8 mouse cellular contexts compared by ENCODE assay signal in genomic region chr13:51777738-51778274, GRCm38 (mm10). TPM values are rescaled to one million over a fixed set of nuclear protein-coding genes. Genes with fewer than 3 reads are reported as not detected.
A peak's percentile ranks its signal among the peaks of the same experiment; 100 is the strongest.
DNase-seq lines count a peak whose midpoint lies in the region; ATAC-seq and TF ChIP-seq lines count a peak whose summit lies in the region.

No protein-coding gene starts in this region.

- no peaks in the 10 kb centered on the region for H3K36me3 ChIP-seq in forebrain, embryonic 16.5 days (ENCODE audit: control insufficient read depth, insufficient read depth)
- no peaks in the 10 kb centered on the region for H3K36me3 ChIP-seq in hindbrain, postnatal 0 days (ENCODE audit: insufficient read depth, low read length)
- H3K36me3 ChIP-seq in stomach, postnatal 0 days (ENCODE audit: control insufficient read depth, insufficient read depth, low read length) = no peaks in the 10 kb centered on the region

- no peaks in the 10 kb centered on the region for H3K9me3 ChIP-seq in forebrain, embryonic 16.5 days (ENCODE audit: control insufficient read depth, low read length)
- no peaks in the 10 kb centered on the region for H3K9me3 ChIP-seq in hindbrain, postnatal 0 days (ENCODE audit: low read length)
- H3K9me3 ChIP-seq in stomach, postnatal 0 days (ENCODE audit: control insufficient read depth, low read length) = no peaks in the 10 kb centered on the region

- 41% methylated on average over 6 of the region's 6 CpGs for WGBS in forebrain, embryonic 16.5 days
- WGBS in hindbrain, postnatal 0 days = 34% methylated on average over 6 of the region's 6 CpGs
- WGBS in stomach, postnatal 0 days = 70% methylated on average over 6 of the region's 6 CpGs

- ATAC-seq in forebrain, embryonic 16.5 days = peak; percentile 10
- ATAC-seq in hindbrain, postnatal 0 days = peak; percentile 48; the same call in 1 of the 2 replicates
- no peak for ATAC-seq in stomach, postnatal 0 days (ENCODE audit: low FRiP score, low TSS enrichment)

- no peak for TF ChIP-seq EP300 in stomach, postnatal 0 days (optimal IDR thresholded peaks at IDR 0.05)

- H3K4me2 ChIP-seq in forebrain, embryonic 16.5 days (ENCODE audit: low read length) = peak overlapping the region; percentile 25; the same call in 1 of the 2 replicates
- 0 out of 2 replicates have a peak overlapping the region, but pooled peaks have one; percentile 25 for H3K4me2 ChIP-seq in hindbrain, postnatal 0 days (ENCODE audit: low read depth, low read length)
- no peak overlapping the region for H3K4me2 ChIP-seq in stomach, postnatal 0 days (replicated peaks; ENCODE audit: low read depth)

- peaks cover 37% of the 10 kb centered on the region for H3K4me1 ChIP-seq in forebrain, embryonic 16.5 days (replicated peaks; ENCODE audit: control insufficient read depth, insufficient read depth, low read length)
- H3K4me1 ChIP-seq in hindbrain, postnatal 0 days (ENCODE audit: insufficient read depth, low read length) = peaks cover 17% of the 10 kb centered on the region
- no peaks in the 10 kb centered on the region for H3K4me1 ChIP-seq in stomach, postnatal 0 days (replicated peaks; ENCODE audit: control insufficient read depth, insufficient read depth)

- no peak for TF ChIP-seq CTCF in hindbrain, postnatal 0 days (IDR thresholded peaks at IDR 0.05; ENCODE audit: low read depth)
- no peak for TF ChIP-seq CTCF in stomach, postnatal 0 days (IDR thresholded peaks at IDR 0.05; ENCODE audit: low read depth)

- H3K9ac ChIP-seq in forebrain, embryonic 16.5 days (replicated peaks; ENCODE audit: low read depth, low read length) = peak overlapping the region; percentile 12
- no peak overlapping the region for H3K9ac ChIP-seq in hindbrain, postnatal 0 days (replicated peaks; ENCODE audit: low read length)
- H3K9ac ChIP-seq in stomach, postnatal 0 days (ENCODE audit: low read length) = no peak overlapping the region

- H3K27ac ChIP-seq in forebrain, embryonic 16.5 days (ENCODE audit: low read length) = peak overlapping the region; percentile 82
- peak overlapping the region; percentile 71 for H3K27ac ChIP-seq in hindbrain, postnatal 0 days
- peak overlapping the region; percentile 40 for H3K27ac ChIP-seq in stomach, postnatal 0 days (replicated peaks)

- peak; percentile 52 for DNase-seq in adrenal gland, adult 2 months
- no peak for DNase-seq in adrenal gland, postnatal 25 days
- peak; percentile 39 for DNase-seq in kidney, postnatal 10 days
- DNase-seq in kidney, adult 9 months = no peak
- peak; percentile 33 for DNase-seq in hindbrain, postnatal 0 days (ENCODE audit: low spot score)
- no peak for DNase-seq in stomach, postnatal 0 days (ENCODE audit: low spot score)
- DNase-seq in spleen, postnatal 14 days (ENCODE audit: low spot score in 2 of 2) = no peak

- H3K4me3 ChIP-seq in forebrain, embryonic 16.5 days (replicated peaks; ENCODE audit: low read length) = no peak overlapping the region
- H3K4me3 ChIP-seq in hindbrain, postnatal 0 days (ENCODE audit: low read length) = no peak overlapping the region
- no peak overlapping the region for H3K4me3 ChIP-seq in stomach, postnatal 0 days (ENCODE audit: low read depth, low read length)

- H3K27me3 ChIP-seq in forebrain, embryonic 16.5 days (replicated peaks; ENCODE audit: control insufficient read depth, insufficient read depth, low read length) = no peaks in the 10 kb centered on the region
- no peaks in the 10 kb centered on the region for H3K27me3 ChIP-seq in hindbrain, postnatal 0 days (ENCODE audit: insufficient read depth, low read length)
- H3K27me3 ChIP-seq in stomach, postnatal 0 days (ENCODE audit: control insufficient read depth, insufficient read depth, low read length) = no peaks in the 10 kb centered on the region

RNA-seq across cellular contexts. Expression of gene Sema4d, which starts 15.7 kb away (rescaled TPM):
- 10 to 100 TPM; 14.6 to 15.1 TPM for total RNA-seq in adrenal gland, adult 2 months (2021)
- polyA plus RNA-seq in adrenal gland, adult 2 months (2012; rRNA removed) = 13.3 and 13.7 TPM in 2 replicates
- 15.4 and 22.0 TPM in 2 replicates for total RNA-seq in adrenal gland, postnatal 25 days (2021)
- 20.8 and 24.6 TPM in 2 replicates for polyA plus RNA-seq in forebrain, embryonic 16.5 days (2015; fragmentation: Nextera tagmentation; extraction: Ambion mirVana)
- total RNA-seq in hindbrain, postnatal 0 days (2014; rRNA removed) = 19.7 and 33.1 TPM in 2 replicates
- 13.7 and 15.0 TPM in 2 replicates for polyA plus RNA-seq in hindbrain, postnatal 0 days (2015; fragmentation: Nextera tagmentation; extraction: Ambion mirVana)
- 6.7 and 8.0 TPM in 2 replicates for polyA plus RNA-seq in stomach, postnatal 0 days (2015; fragmentation: Nextera tagmentation; extraction: Ambion mirVana)

Comparison
In these comparisons a context has a peak if more than half of its experiments do, and no peak if none do; other contexts are left out.
1. DNase-seq: peak in adrenal gland, adult 2 months (single experiment), kidney, postnatal 10 days (single experiment) and hindbrain, postnatal 0 days (single experiment); none in adrenal gland, postnatal 25 days (single experiment), kidney, adult 9 months (single experiment), stomach, postnatal 0 days (single experiment) and spleen, postnatal 14 days (0 of 2).
2. Peak in every context shown above with its lines, with median percentiles within 50 percentile points of each other: H3K27ac ChIP-seq.